In genomic region chr6:49212141-49212540, GRCm38 (mm10) we compare ENCODE assay signal across 8 mouse cellular contexts. TPM values are rescaled to one million over a fixed set of nuclear protein-coding genes. Genes with fewer than 3 reads are reported as not detected.
DNase-seq lines count a peak whose midpoint lies in the region; ATAC-seq and TF ChIP-seq lines count a peak whose summit lies in the region.

No protein-coding gene starts in this region.

- no peak for ATAC-seq in lung, embryonic 14.5 days (ENCODE audit: insufficient read depth)
- no peak for ATAC-seq in forebrain, embryonic 12.5 days (ENCODE audit: low FRiP score)
- no peak for ATAC-seq in limb, embryonic 11.5 days (ENCODE audit: insufficient number of reproducible peaks, low FRiP score, low TSS enrichment, low read depth)
- no peak for ATAC-seq in neural tube, embryonic 15.5 days (ENCODE audit: low FRiP score)
- ATAC-seq in monocyte, adult 5-6 weeks (replicated peaks; ENCODE audit: insufficient number of reproducible peaks, low FRiP score, low TSS enrichment, poor library complexity, severe bottlenecking), result no peak
- no peak for ATAC-seq in megakaryocyte progenitor cell, adult 5-6 weeks (replicated peaks; ENCODE audit: poor library complexity)

- H3K4me2 ChIP-seq in lung, embryonic 14.5 days, result peak overlapping the region; percentile 97
- H3K4me2 ChIP-seq in forebrain, embryonic 12.5 days, result peak overlapping the region; percentile 93
- peak overlapping the region; percentile 64 for H3K4me2 ChIP-seq in limb, embryonic 11.5 days (ENCODE audit: low read depth, severe bottlenecking)
- H3K4me2 ChIP-seq in neural tube, embryonic 15.5 days, result peak overlapping the region; percentile 93

- H3K9me3 ChIP-seq in lung, embryonic 14.5 days (ENCODE audit: low read depth, low read length), result no peaks in the 10 kb centered on the region
- no peaks in the 10 kb centered on the region for H3K9me3 ChIP-seq in forebrain, embryonic 12.5 days
- no peaks in the 10 kb centered on the region for H3K9me3 ChIP-seq in limb, embryonic 11.5 days (ENCODE audit: control insufficient read depth, low read length)
- no peaks in the 10 kb centered on the region for H3K9me3 ChIP-seq in neural tube, embryonic 15.5 days (replicated peaks)

- H3K27me3 ChIP-seq in lung, embryonic 14.5 days (ENCODE audit: insufficient read depth, low read length), result no peaks in the 10 kb centered on the region
- no peaks in the 10 kb centered on the region for H3K27me3 ChIP-seq in forebrain, embryonic 12.5 days
- no peaks in the 10 kb centered on the region for H3K27me3 ChIP-seq in limb, embryonic 11.5 days (ENCODE audit: control insufficient read depth, insufficient read depth, low read length)
- H3K27me3 ChIP-seq in neural tube, embryonic 15.5 days (replicated peaks), result no peaks in the 10 kb centered on the region

- 0 out of 2 replicates have a peak, but pooled peaks cover 3% of the 10 kb centered on the region for H3K36me3 ChIP-seq in lung, embryonic 14.5 days (ENCODE audit: insufficient read depth)
- peaks cover 16% of the 10 kb centered on the region for H3K36me3 ChIP-seq in forebrain, embryonic 12.5 days (replicated peaks)
- no peaks in the 10 kb centered on the region for H3K36me3 ChIP-seq in limb, embryonic 11.5 days (ENCODE audit: control insufficient read depth, insufficient read depth, low read length)
- H3K36me3 ChIP-seq in neural tube, embryonic 15.5 days, result no peaks in the 10 kb centered on the region

- peak overlapping the region; percentile 94 for H3K4me3 ChIP-seq in lung, embryonic 14.5 days (ENCODE audit: low read depth, low read length)
- no peak overlapping the region for H3K4me3 ChIP-seq in lung, adult 2 months (replicated peaks; ENCODE audit: extremely low read depth, low read depth, low read length)
- H3K4me3 ChIP-seq in forebrain, embryonic 12.5 days (replicated peaks), result peak overlapping the region; percentile 88
- peak overlapping the region; percentile 91 for H3K4me3 ChIP-seq in limb, embryonic 11.5 days (ENCODE audit: low read depth, low read length)
- H3K4me3 ChIP-seq in neural tube, embryonic 15.5 days (replicated peaks), result peak overlapping the region; percentile 87; the same call in 1 of the 2 replicates

- DNase-seq in lung, embryonic 14.5 days, result no peak
- no peak for DNase-seq in lung, adult 2 months
- peak; percentile 38 for DNase-seq in limb, embryonic 11.5 days (ENCODE audit: low spot score)
- no peak for DNase-seq in right cerebral cortex, adult 2 months (ENCODE audit: low spot score in 2 of 2)

- peak overlapping the region; percentile 9; the same call in 1 of the 2 replicates for H3K9ac ChIP-seq in lung, embryonic 14.5 days
- H3K9ac ChIP-seq in forebrain, embryonic 12.5 days, result peak overlapping the region; percentile 96
- H3K9ac ChIP-seq in limb, embryonic 11.5 days (ENCODE audit: low read length), result no peak overlapping the region
- no peak overlapping the region for H3K9ac ChIP-seq in neural tube, embryonic 15.5 days (replicated peaks)

- no peak for TF ChIP-seq CTCF in lung, embryonic 14.5 days (IDR thresholded peaks at IDR 0.05; ENCODE audit: low read depth)
- TF ChIP-seq CTCF in lung, adult 2 months (IDR thresholded peaks at IDR 0.05; ENCODE audit: insufficient read depth, low read length), result no peak

- 16% methylated on average over 4 of the region's 4 CpGs for WGBS in lung, embryonic 14.5 days
- WGBS in lung, adult 2 months, result 58% methylated on average over 3 of the region's 4 CpGs
- WGBS in forebrain, embryonic 12.5 days, result 5% methylated on average over 3 of the region's 4 CpGs
- 11% methylated on average over 2 of the region's 4 CpGs for WGBS in limb, embryonic 11.5 days
- WGBS in neural tube, embryonic 15.5 days, result 29% methylated on average over 3 of the region's 4 CpGs

- no peak overlapping the region for H3K27ac ChIP-seq in lung, embryonic 14.5 days (ENCODE audit: low read depth)
- peak overlapping the region; percentile 36; the same call in 1 of the 2 replicates for H3K27ac ChIP-seq in forebrain, embryonic 12.5 days
- no peak overlapping the region for H3K27ac ChIP-seq in limb, embryonic 11.5 days (replicated peaks; ENCODE audit: low read depth, low read length)
- H3K27ac ChIP-seq in neural tube, embryonic 15.5 days (replicated peaks), result no peak overlapping the region

- no peak for TF ChIP-seq POLR2A in lung, adult 2 months (IDR thresholded peaks at IDR 0.05; ENCODE audit: borderline replicate concordance, extremely low read depth, low read depth, low read length)

- H3K4me1 ChIP-seq in lung, embryonic 14.5 days (ENCODE audit: insufficient read depth), result peaks cover 11% of the 10 kb centered on the region; the same call in 1 of the 2 replicates
- peaks cover 9% of the 10 kb centered on the region for H3K4me1 ChIP-seq in lung, adult 2 months (ENCODE audit: control insufficient read depth, insufficient read depth, low read length)
- peaks cover 44% of the 10 kb centered on the region for H3K4me1 ChIP-seq in forebrain, embryonic 12.5 days
- peaks cover 20% of the 10 kb centered on the region; the same call in 1 of the 2 replicates for H3K4me1 ChIP-seq in limb, embryonic 11.5 days (ENCODE audit: control insufficient read depth, insufficient read depth, low read length)
- peaks cover 55% of the 10 kb centered on the region for H3K4me1 ChIP-seq in neural tube, embryonic 15.5 days

RNA-seq across cellular contexts. Expression of gene Igf2bp3, which starts 2.6 kb away (rescaled TPM):
- polyA plus RNA-seq in lung, embryonic 14.5 days (2014; fragmentation: Nextera tagmentation; extraction: Ambion mirVana), result 62.4 and 67.5 TPM in 2 replicates
- polyA plus RNA-seq in lung, adult 2 months (2012; rRNA removed), result 0.03 and 0.07 TPM in 2 replicates
- 98.9 and 107 TPM in 2 replicates for polyA plus RNA-seq in forebrain, embryonic 12.5 days (2016; fragmentation: Nextera tagmentation; extraction: Ambion mirVana)
- polyA plus RNA-seq in limb, embryonic 11.5 days (2014; fragmentation: Nextera tagmentation; extraction: Ambion mirVana), result 140 and 155 TPM in 2 replicates
- 18.8 and 29.9 TPM in 2 replicates for polyA plus RNA-seq in neural tube, embryonic 15.5 days (2015; fragmentation: Nextera tagmentation; extraction: Ambion mirVana)
- 0.19 to 0.29 TPM in 2 of 3 replicates, not detected in the other for total RNA-seq in monocyte, adult 5-6 weeks (2017)
- total RNA-seq in megakaryocyte progenitor cell, adult 5-6 weeks (2015), result 0.20 and 0.71 TPM in 2 replicates
- total RNA-seq in megakaryocyte progenitor cell, adult 5-6 weeks (2017), result 0.03 and 0.21 TPM in 2 replicates

RNA-seq across cellular contexts. Expression of gene Tra2a, which starts 51.7 kb away (rescaled TPM):
- 47.8 and 51.6 TPM in 2 replicates for polyA plus RNA-seq in lung, embryonic 14.5 days (2014; fragmentation: Nextera tagmentation; extraction: Ambion mirVana)
- polyA plus RNA-seq in lung, adult 2 months (2012; rRNA removed), result 30.8 and 41.0 TPM in 2 replicates
- polyA plus RNA-seq in forebrain, embryonic 12.5 days (2016; fragmentation: Nextera tagmentation; extraction: Ambion mirVana), result 164 and 168 TPM in 2 replicates
- 64.2 and 75.1 TPM in 2 replicates for polyA plus RNA-seq in limb, embryonic 11.5 days (2014; fragmentation: Nextera tagmentation; extraction: Ambion mirVana)
- 102 and 109 TPM in 2 replicates for polyA plus RNA-seq in neural tube, embryonic 15.5 days (2015; fragmentation: Nextera tagmentation; extraction: Ambion mirVana)
- total RNA-seq in monocyte, adult 5-6 weeks (2017), result 185 to 235 TPM (median 209 TPM) in 3 replicates
- 212 and 225 TPM in 2 replicates for total RNA-seq in megakaryocyte progenitor cell, adult 5-6 weeks (2015)
- 159 and 185 TPM in 2 replicates for total RNA-seq in megakaryocyte progenitor cell, adult 5-6 weeks (2017)

Comparison
In these comparisons a context has a peak if more than half of its experiments do, and no peak if none do; other contexts are left out.
1. RNA of gene Igf2bp3, which starts 2.6 kb away (polyA plus RNA-seq): 140 to 155 TPM in limb, embryonic 11.5 days, 98.9 to 107 TPM in forebrain, embryonic 12.5 days, 62.4 to 67.5 TPM in lung, embryonic 14.5 days and 18.8 to 29.9 TPM in neural tube, embryonic 15.5 days; 0.03 to 0.07 TPM in lung, adult 2 months; every median in the first group is over 10 times any median in the second.
2. H3K9ac ChIP-seq: peak in lung, embryonic 14.5 days (single experiment) and forebrain, embryonic 12.5 days (single experiment); none in limb, embryonic 11.5 days (single experiment) and neural tube, embryonic 15.5 days (single experiment).
3. Peak in every context shown above with its lines, with median percentiles within 50 percentile points of each other: H3K4me2 ChIP-seq.